Mouse (Mus musculus): ENCODE results near the gene Gatad2a.
"Not testable (repeated sequence)": the region's sequence is repeated elsewhere in the genome, so short reads cannot be mapped to it uniquely, and the experiment has no call there.

Gatad2a gene

GRCm38 (mm10) chr8:69988936-69989335 lies 7.2 kb downstream of the Gatad2a start:
- DNase-seq, result not testable (repeated sequence)

DNA sequence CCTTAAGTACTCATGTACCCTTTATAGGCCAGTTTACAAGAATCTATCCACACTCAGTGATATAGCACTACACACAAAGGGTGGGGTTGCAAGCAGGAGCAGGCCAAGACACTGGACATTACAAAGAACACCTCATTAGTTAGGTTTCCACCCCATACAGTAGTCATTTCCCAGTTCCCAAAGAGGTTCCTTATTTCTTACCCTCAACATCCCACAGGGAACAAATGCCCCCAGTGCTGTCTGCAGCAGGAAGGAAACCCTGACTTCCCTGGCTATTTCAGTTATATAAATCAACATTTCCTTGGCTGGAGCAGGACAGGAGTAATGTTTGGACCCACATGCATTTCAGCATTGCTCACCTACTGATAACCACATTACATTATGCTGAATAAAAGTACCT lies 8.4 kb downstream of the Gatad2a start:
- DNase-seq, result no peak

DNA sequence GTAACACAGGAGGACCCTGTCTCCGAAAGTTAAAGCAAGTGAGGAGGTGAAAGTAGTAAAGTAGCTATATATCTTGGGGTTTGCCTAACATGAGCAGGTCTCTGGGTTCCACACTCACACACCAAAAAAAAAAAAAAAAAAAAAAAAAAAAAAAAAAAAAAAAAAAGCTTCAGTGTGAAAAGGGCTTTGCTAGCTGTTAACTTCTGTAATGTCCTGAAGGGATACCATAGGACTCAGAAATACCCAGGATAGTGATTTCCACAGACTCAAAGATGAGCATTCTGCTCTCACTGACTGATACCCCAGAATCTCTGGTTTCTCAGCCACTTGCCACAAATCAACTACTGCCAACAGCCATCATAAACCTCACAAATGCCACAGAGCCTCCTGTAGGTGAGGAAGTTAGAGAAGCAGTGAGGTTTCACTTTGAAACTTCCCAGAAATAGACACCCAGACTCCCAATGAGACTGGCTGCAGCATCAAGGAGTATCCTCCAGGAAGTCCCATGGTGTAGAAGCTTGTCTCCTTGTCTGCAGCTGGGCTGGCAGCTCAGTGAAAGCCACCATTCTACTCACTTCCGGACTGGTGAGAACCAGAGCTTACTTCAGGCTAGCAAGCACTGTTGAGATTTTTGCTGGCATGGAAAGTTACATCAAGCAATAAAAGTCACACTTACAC lies 11.2 kb downstream of the Gatad2a start:
- DNase-seq, result no peak

DNA sequence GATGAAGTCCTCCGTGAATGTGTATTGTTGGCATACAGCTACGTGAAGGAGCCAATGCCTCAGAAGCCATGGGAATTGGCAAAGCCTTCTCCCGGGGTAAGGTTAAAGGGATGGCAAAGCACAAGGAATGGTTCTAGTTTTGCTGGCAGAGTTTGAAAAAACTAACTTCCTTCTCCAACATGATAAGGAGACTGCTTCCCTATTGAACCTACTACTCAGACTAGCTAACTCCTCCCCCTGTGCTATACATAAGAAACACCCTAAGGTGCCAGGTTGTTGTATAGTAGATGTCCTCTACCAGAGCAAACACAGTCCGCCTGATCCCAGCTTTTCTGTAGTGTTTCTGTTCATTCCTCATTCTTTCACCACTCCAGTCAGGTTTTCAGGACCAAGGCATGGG lies 17.7 kb downstream of the Gatad2a start:
- DNase-seq, result no peak

- DNase-seq, result no peak
These were observed 21.4 kb downstream of the Gatad2a start for GRCm38 (mm10) chr8:69974806-69975205.

- peak; percentile 95 to 98 for DNase-seq
These were observed 22.0 kb downstream of the Gatad2a start for GRCm38 (mm10) chr8:69974194-69974614.

GRCm38 (mm10) chr8:69973442-69974161 lies 22.6 kb downstream of the Gatad2a start:
- DNase-seq, result peak; percentile 63 to 74

- DNase-seq, result no peak
These were observed 23.1 kb downstream of the Gatad2a start for GRCm38 (mm10) chr8:69973063-69973441.

GRCm38 (mm10) chr8:69970880-69971279 lies 25.3 kb downstream of the Gatad2a start:
- no peak for DNase-seq

DNA sequence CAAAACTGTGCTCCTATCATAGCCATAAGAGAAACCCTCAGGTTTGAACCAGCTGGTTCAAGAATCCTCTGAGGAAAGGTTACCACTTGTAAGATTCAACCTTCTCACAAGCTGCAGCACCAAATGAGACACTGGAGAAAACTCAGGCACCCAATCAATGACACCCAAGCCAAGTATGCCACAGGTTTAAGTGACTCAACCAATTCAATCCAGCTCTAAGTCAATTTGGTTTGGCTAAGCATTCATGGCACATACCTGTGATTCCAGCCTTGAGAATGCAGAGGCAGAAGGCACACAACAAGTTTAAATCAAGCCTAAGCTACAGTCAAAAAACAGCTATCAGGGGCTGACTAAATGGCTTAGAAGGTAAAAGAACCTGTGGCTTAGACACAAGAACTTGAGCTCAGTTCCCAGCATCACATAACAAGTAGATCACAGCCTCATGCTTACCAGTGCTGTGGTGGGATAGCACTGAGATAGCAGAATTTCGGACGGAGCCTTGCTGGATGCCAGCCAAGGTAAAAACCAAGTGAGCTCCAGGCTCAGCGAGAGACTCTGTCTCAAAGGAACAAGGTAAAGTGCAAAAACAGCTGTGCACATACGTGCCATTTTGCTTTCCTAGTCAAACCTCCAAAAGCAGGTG lies 28.8 kb downstream of the Gatad2a start:
- no peak for DNase-seq

DNA sequence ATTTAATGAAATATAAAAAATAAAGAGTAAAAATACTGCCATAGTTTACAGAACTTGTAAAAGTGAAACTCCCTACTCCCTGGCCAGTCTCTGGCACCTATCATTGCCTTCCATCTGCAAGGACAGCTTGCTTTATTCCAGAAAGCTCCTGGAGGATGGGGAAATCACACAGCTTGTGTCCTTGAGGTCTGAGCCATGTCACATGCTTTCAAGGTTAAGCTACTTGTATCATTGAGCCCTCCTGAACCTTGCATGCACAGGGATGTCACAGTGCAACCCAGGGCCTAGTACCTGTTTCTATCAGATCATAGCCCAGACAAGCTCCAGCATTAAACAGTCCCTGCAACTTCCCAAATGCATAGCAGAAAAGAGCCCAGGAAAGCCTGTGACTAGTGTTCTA lies 36.9 kb downstream of the Gatad2a start:
- DNase-seq, result no peak

DNA sequence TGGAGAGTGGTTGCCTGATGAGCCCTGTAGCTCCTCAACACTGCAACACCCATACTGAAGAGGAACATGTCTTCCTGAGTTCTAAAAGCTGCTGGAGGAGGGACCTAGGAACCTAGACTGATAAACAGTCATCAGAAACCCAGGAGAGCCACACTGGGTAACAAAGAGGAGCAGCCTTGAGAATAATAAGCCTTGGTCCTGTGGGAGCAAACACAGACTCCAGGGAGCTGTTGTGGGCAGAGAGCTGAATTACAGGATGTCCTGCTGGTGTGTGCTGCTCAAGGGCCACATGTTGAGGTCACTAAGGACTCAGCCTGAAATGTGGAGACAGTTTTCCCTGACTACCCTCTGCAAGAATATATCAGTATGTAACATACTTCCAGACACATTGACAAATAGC lies 38.3 kb downstream of the Gatad2a start:
- no peak for DNase-seq

- no peak for DNase-seq
These were observed 38.8 kb downstream of the Gatad2a start for GRCm38 (mm10) chr8:69957419-69957818.

GRCm38 (mm10) chr8:69956651-69957050 lies 39.5 kb downstream of the Gatad2a start:
- no peak for DNase-seq

GRCm38 (mm10) chr8:69954642-69955041 lies 41.5 kb downstream of the Gatad2a start:
- no peak for DNase-seq

GRCm38 (mm10) chr8:69954213-69954612 lies 42.0 kb downstream of the Gatad2a start:
- DNase-seq, result peak in 1 of 2 experiments; percentile 8

- DNase-seq, result no peak
These were observed 45.9 kb downstream of the Gatad2a start for GRCm38 (mm10) chr8:69950300-69950699.

- not testable (repeated sequence) for DNase-seq
These were observed 53.7 kb downstream of the Gatad2a start for GRCm38 (mm10) chr8:69942495-69942894.

DNA sequence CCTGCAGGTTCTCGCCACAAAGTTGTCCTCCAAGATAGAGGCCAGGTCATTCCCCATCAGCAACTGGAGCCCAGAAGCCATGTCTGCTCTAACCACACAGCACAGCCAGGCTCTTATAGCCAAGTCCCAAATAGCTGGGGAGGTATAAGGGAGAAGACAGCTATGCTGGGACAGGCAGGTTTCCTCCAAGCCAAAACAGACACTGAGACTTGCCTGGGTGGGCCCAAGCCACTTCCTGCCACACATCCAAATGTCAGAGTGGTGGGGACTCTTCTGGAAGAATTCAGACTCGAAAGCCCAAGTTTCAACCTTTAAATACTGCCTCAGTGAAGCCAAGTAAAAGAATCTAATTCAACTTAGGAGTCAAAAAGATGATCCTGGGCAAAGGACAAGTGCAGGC lies 55.8 kb downstream of the Gatad2a start:
- DNase-seq, result no peak

DNA sequence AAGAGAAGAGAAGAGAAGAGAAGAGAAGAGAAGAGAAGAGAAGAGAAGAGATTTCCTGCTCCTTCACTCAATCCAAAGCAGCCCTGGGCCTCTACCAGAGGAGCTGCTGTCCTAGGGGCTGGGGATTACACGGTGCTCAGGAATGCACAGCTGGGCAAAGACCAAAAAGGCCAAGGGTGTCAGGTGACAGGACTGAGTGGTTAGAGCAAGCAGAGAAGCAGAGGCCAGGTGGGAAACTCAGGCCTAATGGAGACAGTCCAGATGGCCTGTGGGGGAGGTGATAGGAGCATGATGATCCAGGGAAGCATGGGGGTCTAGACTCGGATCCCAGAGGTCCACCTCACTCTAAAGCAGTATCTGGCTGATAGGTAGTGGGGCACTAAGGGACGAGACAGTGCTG lies 56.6 kb downstream of the Gatad2a start:
- no peak for DNase-seq

DNA sequence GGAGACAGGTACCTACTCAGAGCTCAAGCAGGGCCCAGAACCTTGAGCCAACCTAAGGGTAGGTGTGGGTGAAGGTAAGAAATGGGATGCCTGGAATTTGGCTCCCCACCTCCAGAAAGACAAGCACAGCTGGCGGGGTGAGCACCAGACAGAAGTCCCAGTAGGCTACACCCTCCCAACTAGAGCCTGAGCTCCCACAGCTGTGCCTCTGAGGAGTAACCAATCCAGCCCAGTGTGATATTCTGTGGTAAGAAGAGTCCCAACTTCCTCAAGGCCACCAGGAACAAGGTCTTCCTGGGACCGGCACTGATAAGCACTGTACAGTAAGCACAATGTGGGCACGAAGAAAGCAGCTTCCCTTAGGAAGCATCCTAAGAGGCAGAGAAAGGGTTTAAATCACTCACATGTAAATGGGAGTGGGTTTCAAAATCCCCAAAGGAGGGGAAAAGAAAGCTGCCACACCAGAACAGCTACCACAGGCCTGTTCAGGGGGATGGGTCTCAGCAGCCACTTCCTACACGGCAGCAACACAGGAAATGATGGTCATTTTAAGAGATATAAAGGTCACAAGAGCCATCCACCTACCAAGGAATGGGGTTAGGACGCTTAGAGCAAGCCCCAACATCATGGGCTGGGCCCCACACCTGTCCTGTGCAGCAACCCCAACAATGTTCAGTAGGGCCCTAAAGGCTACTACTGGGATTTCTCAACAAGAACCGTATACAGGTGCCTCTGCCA lies 57.8 kb downstream of the Gatad2a start:
- no peak for DNase-seq

GRCm38 (mm10) chr8:69937466-69937865 lies 58.7 kb downstream of the Gatad2a start:
- no peak for DNase-seq

Data from cerebellum, postnatal 25 days (tissue).